Mouse (Mus musculus): ENCODE data around the gene Myh4.

The Myh4 gene

DNA sequence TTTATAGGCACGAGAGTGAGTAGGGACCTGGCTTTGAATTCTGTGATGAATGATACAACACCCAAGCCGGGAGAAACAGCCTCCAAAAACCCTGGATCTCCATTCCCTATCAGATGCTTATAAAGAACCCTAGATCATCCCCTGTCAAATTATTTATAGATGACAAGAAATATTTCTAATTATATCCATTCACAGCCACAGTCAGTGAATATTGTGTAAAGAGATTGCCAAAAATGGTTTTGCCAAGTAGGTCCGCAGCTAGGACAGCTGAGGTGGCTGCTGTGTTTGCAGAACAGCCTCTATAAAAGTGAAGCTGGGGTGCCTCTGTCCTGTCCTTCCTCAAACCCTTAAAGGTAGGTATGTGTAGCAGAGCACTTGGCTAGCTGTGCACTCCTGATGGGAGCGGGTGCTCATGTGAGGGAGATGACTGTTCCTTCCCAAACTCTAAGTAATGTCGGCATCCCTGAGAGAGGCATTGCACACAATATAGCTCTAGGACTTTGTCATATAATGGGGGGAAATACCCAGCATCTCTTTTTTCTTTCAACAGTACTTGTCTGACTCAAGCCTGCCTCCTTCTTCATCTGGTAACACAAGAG, at the start of gene Myh4:
TSS of gene Myh4 (plus strand) at position 549 of the 599 bp plus-strand sequence.
- in situ Hi-C loops (cut with MboI, MseI), result no loop called here

DNA sequence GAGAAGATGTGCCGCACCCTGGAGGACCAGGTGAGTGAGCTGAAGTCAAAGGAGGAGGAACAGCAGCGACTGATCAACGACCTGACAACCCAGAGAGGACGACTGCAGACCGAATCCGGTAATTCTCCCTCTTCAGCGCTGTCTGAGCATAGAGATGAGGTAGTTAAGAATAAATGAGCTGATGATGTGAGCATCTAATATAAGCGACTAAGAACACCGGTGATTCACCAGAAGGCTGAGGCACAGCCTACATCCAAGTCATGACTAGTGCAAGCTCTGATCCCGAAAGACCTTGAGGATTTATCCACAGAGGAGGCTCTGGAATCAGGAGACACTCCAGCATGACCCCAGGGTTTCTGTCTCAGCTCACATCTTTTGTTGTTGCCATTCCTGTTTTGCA, 47.5 kb upstream of the Myh4 start:
- in situ Hi-C loops (cut with MboI, MseI), result no loop called here

DNA sequence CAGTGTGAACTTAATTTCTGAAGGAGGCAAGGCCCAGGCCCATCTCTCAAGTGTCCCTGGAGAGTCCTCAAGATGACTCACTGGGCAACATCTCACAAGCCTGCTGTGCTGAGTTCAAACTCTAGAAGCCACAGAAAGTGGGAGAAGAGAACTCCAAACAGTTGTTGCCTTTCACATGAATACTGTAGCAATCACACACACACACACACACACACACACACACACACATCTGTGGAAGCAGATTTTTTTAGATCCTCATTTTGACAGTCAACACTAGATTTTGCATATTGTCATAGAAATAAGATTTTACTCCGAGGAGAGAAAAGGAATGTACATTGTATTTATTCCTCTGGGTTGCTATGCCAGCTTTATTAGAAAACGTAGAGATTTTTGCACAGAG, 47.0 kb upstream of the Myh4 start:
- in situ Hi-C loops (cut with MboI, MseI), result no loop called here

DNA sequence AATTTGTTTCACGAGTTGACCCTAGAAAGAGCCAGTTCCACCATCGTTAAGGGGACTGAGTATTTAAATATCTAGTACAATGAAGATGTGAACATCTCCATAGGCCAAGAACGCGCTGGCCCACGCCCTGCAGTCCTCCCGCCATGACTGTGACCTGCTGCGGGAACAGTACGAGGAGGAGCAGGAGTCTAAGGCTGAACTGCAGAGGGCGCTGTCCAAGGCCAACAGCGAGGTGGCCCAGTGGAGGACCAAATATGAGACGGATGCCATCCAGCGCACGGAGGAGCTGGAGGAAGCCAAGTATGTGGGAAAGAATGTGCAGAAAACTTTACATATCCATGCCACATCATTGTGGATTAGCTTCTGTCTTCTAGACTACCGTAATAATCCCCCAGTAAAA, 46.3 kb upstream of the Myh4 start:
- in situ Hi-C loops (cut with MboI, MseI), result no loop called here

DNA sequence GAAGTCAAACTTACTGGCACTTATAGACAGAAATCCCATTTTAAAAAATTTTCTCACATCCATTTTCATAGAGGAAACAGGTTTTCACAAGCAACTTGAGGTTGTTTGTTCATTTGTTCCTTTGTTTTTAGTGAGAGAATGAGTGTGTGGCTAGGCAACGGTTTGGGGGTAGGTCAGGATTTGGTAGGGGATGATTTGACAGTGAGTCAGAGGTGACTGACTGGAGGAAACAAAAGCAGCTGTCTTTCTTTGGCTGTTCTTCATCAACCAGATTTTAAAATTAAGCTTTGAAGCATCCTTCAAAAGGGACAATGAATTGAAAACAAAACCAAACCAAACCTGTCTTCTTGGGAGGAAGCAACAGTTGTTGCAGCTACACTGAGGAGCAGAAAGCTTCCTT, 38.5 kb upstream of the Myh4 start:
- in situ Hi-C loops (cut with MboI, MseI), result no loop called here

DNA sequence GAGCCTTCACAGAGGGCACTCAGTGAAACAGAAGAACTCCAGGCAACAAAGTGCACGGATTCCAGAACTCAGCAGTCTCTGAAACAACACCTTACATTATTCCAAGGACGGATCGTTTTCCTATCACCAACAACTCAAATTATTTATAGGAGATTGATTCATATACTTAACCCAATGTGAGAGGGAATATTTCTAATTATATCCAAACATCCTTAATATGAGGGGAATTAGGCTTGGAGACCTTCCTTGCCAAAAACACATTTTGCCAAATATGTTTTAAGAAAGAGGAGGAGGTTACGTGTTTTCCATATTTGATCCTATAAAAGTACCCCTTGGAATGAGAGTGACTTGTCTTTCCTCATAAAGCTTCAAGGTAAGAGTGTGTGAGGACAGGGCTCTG, 38.1 kb upstream of the Myh4 start, which contains the start of gene Myh1:
TSS of gene Myh1 (plus strand) at position 301 of the 400 bp plus-strand sequence.
- in situ Hi-C loops (cut with MboI, MseI), result no loop called here

DNA sequence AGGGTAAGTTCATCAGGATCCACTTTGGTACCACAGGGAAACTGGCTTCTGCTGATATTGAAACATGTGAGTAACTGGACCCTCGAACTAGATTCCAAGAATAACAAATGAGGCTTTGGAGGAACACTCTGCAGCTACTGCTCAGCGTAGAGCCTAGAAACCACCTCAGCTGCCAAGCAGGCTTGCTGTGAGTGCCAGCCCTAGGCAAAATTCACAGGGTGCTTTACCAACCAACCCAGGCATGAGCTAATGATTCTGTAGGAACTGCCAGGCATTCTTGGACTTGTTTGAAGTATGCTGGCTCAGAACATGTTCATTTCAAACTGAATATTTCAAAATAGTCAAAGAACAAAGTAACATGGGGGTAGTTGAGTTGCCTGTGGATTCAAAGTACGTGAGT, 33.1 kb upstream of the Myh4 start:
- in situ Hi-C loops (cut with MboI, MseI), result no loop called here

DNA sequence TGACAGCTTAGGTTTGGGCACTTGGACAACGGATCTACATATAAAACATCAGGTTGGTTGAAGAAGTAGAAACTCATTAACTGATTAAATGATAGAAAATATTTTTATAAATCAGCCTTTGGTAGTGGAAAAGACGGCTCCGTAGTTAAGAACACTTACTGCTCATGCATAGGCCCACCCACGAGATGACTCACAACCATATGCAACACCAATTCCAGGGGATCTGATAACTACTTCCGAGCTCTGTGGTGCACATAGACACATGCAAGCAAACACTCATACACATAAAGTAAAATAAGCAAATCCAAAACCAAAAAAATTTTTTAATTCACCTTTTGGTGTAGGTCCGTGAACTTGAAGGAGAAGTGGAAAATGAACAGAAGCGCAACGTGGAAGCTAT, 16.0 kb upstream of the Myh4 start:
- in situ Hi-C loops (cut with MboI, MseI), result no loop called here

DNA sequence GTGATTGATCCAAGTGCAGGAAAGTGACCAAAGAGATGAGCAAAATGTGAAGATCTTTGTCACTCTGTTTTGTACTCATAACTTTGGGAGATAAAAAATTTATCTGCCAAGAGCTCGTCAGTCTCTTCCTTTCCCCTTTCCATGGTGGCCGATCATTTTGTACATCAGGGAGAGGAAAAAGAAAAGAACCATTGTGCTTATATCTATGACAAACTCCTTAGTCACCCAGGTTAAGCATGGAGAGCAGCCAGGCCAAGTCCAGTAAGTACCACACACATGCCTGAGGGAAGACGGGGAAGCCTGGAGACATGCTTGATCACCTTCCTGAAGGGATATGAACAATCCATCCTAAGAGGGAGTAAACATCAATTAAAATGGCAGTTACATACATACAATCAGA, 13.4 kb upstream of the Myh4 start:
- in situ Hi-C loops (cut with MboI, MseI), result no loop called here

DNA sequence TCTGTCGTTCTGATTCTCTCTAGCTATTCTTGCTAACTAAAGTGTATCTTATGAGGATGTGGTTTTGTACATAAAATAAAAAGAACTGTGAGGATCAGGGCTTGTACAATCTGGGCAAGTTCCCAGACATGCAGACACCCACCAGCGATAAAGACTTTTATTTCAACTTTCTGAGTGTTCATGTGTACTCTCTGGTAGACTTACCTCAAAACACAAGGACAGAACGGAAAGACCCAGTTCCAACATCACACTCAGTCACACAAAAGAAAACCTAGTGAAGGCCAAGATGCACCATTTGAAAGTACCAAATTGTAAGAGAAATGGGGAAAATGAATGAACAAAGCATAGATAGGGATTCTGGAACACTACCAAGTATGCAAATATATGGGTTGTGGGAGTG, 9.1 kb upstream of the Myh4 start:
- in situ Hi-C loops (cut with MboI, MseI), result no loop called here

DNA sequence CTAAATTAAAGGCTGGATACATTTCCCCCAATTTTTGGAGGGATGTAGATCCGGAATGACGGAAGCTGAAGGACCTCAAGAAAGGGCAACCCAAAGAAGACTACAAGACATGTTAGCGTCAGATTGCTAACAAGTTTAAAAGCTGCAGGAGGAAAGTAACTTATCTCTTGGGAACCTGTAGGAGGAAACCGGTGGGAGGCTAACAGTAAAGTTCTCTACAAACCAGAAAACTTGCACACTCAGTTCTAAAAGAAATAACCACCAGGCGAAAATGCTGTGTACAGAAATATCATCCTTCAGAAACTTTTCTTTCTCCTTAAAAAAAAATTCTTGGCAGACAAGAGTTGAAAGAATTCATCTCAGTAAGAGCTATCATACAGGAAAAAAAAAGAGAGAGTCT, 8.7 kb upstream of the Myh4 start:
- in situ Hi-C loops (cut with MboI, MseI), result no loop called here

DNA sequence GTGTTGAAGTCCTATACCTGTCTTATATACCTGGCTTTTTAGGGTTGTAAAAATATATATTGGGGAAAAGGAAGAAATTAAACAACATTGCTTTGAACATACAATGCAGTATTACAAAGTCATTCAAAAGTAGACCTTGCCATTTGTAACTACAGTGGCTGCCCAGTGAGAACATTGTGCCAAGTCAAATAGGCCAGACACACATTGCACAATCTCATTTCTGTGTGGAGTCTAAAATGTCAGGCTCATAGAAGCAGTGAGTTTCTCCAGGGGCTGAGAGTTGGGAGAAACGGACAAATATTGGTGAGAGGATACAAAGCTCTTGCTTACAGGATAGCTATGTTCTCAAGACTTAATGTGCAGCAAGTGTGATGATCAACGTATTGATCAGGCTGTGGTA, 7.9 kb upstream of the Myh4 start:
- in situ Hi-C loops (cut with MboI, MseI), result no loop called here

DNA sequence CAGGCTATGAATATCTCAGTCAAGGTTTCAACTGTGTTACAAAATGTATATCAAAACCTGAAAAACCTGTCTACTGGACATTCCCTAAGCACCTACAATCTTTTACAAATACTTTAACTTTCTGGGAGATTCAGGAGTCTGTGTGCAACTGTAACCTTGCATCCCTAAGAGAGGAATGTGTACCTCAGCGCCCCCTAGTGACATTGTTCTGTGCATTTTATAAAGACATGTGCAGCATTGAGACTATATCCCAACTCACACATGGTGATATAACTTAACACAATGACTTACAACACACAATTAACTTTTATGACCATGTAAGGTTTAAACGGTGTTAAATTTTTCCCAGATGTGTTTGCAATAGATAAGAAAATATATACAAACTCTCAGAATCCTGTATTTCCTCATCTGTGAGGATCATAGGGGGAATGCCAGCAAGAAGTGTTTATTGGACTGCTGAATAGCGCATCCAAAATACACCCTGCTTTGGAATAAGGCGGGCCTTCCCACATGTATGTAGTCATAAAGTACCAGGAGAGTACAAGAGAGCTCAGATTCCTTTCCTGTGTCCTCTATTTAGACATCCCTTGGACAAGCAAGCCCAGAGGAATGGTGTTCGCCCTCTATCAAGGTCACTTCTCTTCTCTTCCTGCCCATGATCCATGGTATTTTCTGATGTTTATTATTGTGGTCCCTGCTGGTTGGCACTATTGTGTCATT, 2.0 kb upstream of the Myh4 start:
- in situ Hi-C loops (cut with MboI, MseI), result no loop called here

DNA sequence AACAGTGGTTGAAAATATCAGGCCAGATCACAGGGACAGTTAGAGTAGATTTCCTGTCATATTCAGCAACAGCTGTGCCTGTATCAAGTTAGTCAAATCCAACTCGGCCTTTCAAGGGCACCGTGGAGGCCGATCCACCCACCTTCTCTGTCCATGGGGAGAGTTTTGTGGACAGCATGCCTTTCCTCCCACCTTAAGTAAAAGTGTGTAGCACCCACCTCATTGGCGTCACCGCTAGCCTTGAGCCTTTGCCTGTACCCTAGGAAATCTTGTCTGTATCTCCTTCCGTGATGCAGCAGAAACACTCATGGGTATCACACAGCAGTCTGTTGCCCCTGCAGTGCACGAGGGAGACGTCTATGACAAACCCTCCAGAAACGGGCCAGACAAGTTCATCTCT, 1.0 kb upstream of the Myh4 start:
- in situ Hi-C loops (cut with MboI, MseI), result no loop called here

DNA sequence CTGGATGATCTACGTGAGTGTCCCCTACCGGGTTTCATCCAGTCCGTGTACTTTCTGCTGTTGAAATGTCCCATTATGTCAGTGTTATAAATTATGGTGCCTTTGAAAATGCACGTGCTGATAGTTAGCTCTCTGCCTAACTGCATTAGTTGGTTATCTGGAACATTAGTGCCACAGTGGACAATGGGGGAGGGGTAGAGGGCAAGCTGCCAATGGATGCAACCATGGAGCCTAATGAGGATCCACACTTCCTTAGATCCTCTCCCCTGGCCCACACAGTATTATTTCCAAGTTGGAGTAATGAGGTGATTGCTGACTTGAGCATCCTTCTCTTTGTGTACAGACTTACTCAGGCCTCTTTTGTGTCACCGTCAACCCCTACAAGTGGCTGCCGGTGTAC, 3.2 kb downstream of the Myh4 start:
- in situ Hi-C loops (cut with MboI, MseI), result no loop called here

DNA sequence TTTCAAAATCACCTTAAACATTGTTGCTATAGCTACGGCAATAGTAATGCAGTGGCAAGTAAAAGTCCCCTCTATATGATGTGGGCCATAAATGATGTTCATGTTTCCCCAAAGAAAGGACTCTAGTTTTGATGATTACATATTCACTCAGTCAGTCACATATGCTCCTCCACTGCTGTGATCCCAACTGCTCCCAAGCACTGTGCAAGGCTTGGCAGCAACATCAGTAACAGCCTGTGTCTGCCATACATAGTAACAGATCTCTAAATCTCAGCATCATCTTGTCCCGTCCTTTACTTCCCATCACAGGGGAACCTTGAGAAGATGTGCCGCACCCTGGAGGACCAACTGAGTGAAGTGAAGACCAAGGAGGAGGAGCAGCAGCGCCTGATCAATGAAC, 15.9 kb downstream of the Myh4 start:
- in situ Hi-C loops (cut with MboI, MseI), result no loop called here

DNA sequence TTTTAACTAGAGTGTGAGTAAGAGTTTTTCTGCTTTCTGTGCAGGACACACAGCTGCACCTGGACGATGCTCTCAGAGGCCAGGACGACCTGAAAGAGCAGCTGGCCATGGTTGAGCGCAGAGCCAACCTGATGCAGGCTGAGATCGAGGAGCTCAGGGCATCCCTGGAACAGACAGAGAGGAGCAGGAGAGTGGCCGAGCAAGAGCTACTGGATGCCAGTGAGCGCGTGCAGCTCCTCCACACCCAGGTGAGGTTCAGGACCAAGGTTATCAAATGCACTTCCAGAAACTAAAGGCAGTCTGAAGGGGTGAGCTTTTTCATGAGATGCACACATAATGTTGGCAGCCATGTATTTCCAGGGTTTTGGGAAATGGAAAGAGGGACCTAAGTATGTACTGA, 19.2 kb downstream of the Myh4 start:
- in situ Hi-C loops (cut with MboI, MseI), result no loop called here

DNA sequence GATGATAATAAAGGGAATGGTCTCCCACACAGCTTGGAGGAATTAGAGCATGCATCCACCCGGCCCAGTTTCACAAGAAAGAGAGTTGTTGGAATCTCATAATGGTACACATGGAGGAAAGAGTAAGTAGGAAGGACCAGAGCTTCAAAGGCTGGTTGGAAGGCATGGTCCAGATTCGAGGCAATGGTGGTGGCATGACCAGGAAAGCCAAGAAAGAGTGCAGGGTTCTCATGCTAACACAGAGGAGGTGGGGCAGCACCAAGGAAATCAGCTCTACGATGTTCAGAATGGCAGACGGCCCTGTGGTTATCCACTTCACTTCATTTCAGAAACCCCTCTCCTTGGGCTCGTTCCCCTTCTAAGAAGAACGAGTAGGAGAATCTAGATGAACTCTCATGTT, 23.1 kb downstream of the Myh4 start:
- in situ Hi-C loops (cut with MboI, MseI), result no loop called here

DNA sequence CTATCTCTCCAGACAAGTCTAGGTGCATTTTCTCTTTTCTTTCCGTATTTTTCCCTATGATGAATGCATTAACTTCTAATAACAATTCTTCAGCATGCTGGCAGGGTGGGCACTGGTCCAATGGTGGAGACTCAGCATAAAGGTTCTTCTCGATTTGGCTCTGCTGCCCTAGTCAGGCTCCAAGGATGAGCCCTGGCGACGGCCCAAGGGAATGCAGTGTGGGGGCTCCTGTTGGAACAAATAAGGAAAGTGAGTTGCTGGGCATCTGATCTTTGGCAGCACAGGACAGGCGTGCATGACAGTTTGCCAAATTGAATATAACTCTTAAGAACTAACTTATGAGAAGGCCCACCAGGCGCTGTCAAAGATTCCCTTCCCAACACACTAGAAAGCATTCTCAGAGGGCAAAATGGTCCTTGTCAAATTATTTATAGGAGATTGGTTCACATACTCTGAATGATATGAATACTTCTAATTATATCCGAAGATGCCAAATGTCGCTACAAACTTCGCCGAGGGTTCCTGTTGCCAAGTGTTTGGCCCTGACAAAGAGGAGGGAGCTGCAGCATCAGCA, 38.9 kb downstream of the Myh4 start, which contains the start of gene Myh8:
TSS of gene Myh8 (plus strand) at position 524 of the 574 bp plus-strand sequence.
- in situ Hi-C loops (cut with MboI, MseI), result no loop called here

DNA sequence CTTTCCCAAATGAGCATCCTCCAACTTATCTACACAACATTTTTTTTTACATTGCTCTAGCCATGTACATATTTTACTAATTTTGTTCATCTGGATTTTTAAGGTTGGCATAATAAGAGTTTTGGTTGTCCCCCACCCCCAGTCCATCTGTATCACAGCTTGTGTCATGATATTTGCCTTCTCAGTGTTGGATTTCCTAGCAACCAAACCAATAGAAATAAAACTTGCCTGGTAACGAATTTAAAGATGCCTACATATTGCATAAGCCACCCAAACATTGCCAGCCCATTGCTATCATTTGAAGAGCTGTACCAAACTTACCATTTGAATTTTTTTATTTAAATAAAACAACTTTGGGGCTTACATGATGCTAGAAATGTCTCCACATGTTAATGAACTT, 55.6 kb downstream of the Myh4 start:
- in situ Hi-C loops (cut with MboI, MseI), result no loop called here

Measured in T-helper 2 cell (primary cell).